Mouse (Mus musculus) layer of hippocampus, adult 11-12 months (tissue): ENCODE results near the gene Mgea5.
A peak's percentile ranks its signal among the peaks of the same experiment; 100 is the strongest.

Experiments used
- DNase-seq: peaks from one replicate; pipeline ENCODE4 v3.0.0; 2022; ENCODE audit warnings: low spot score

Mgea5 gene

GRCm38 (mm10) chr19:45727231-45727630 lies 56.4 kb downstream of the Mgea5 start:
- DNase-seq = no peak

GRCm38 (mm10) chr19:45725677-45726277 lies 57.9 kb downstream of the Mgea5 start:
- no peak for DNase-seq

GRCm38 (mm10) chr19:45722188-45722587 lies 61.4 kb downstream of the Mgea5 start:
- no peak for DNase-seq

- no peak for DNase-seq
These were observed 65.4 kb downstream of the Mgea5 start for GRCm38 (mm10) chr19:45718286-45718685.

- DNase-seq = peak; percentile 48
These were observed 66.0 kb downstream of the Mgea5 start for GRCm38 (mm10) chr19:45717493-45718220.

GRCm38 (mm10) chr19:45708704-45709103 lies 74.9 kb downstream of the Mgea5 start:
- no peak for DNase-seq
